ENCODE assay signal across 8 mouse cellular contexts in the genomic region with DNA sequence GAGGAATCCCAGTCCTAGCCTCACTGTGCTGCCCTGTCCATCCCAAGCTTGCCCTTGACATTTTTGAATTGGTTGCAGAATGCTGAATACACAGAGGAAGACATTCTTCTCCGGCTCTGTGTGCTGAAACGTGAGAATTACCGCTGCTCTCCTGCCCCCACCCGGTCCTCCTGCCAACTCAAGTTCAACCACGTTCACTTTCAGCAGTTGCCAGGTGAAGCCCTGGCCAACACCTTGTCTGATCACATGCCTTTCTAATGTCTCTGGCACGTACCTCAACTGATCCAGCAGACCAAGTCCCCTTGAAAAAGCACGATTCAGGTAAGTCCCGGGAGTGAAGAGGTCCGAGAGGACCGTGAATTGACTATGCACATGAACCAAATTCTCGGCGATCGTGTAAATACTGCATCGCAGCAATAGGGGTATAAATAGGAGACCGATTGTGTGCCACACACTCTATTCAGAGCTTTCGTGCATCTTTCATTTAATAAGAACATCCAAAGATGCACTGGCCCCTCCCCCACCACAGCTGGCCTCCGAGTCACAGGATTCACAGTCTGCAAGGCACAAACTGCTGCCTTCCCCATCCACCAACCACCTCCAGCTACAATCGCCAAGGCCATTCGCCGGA. TPM values are rescaled to one million over a fixed set of nuclear protein-coding genes. Genes with fewer than 3 reads are reported as not detected.
A peak's percentile ranks its signal among the peaks of the same experiment; 100 is the strongest.
DNase-seq lines count a peak whose midpoint lies in the region; ATAC-seq and TF ChIP-seq lines count a peak whose summit lies in the region.

No protein-coding gene starts in this region.

- peaks cover 32% of the 10 kb centered on the region for H3K4me1 ChIP-seq in forebrain, embryonic 16.5 days (replicated peaks; ENCODE audit: control insufficient read depth, insufficient read depth, low read length)
- H3K4me1 ChIP-seq in limb, embryonic 14.5 days (ENCODE audit: control insufficient read depth, insufficient read depth, low read length), result peaks cover 20% of the 10 kb centered on the region

- H3K36me3 ChIP-seq in forebrain, embryonic 16.5 days (ENCODE audit: control insufficient read depth, insufficient read depth), result no peaks in the 10 kb centered on the region
- no peaks in the 10 kb centered on the region for H3K36me3 ChIP-seq in limb, embryonic 14.5 days (ENCODE audit: control insufficient read depth, insufficient read depth, low read length)

- peak overlapping the region; percentile 95 for H3K4me3 ChIP-seq in forebrain, embryonic 16.5 days (replicated peaks; ENCODE audit: low read length)
- H3K4me3 ChIP-seq in limb, embryonic 14.5 days (replicated peaks; ENCODE audit: low read length), result no peak overlapping the region

- 43% methylated on average over 20 of the region's 20 CpGs for WGBS in forebrain, embryonic 16.5 days
- WGBS in limb, embryonic 14.5 days, result 86% methylated on average over 20 of the region's 20 CpGs

- H3K4me2 ChIP-seq in forebrain, embryonic 16.5 days (ENCODE audit: low read length), result peak overlapping the region; percentile 93
- H3K4me2 ChIP-seq in limb, embryonic 14.5 days (replicated peaks; ENCODE audit: low read depth, low read length, severe bottlenecking), result no peak overlapping the region

- ATAC-seq in forebrain, embryonic 16.5 days, result no peak
- ATAC-seq in limb, embryonic 14.5 days (ENCODE audit: low FRiP score, low read depth), result no peak
- no peak for ATAC-seq in erythroblast, adult 5-6 weeks (replicated peaks; ENCODE audit: low FRiP score, poor library complexity, severe bottlenecking)

- no peak for TF ChIP-seq POLR2A in limb, embryonic 14.5 days (IDR thresholded peaks at IDR 0.05; ENCODE audit: borderline replicate concordance, extremely low read depth, insufficient read depth, insufficient read length)

- H3K9me3 ChIP-seq in forebrain, embryonic 16.5 days (ENCODE audit: control insufficient read depth, low read length), result no peaks in the 10 kb centered on the region
- H3K9me3 ChIP-seq in limb, embryonic 14.5 days (ENCODE audit: control insufficient read depth, low read length), result no peaks in the 10 kb centered on the region; the same call in 1 of the 2 replicates

- peak overlapping the region; percentile 36; the same call in 1 of the 2 replicates for H3K9ac ChIP-seq in forebrain, embryonic 16.5 days (replicated peaks; ENCODE audit: low read depth, low read length)
- H3K9ac ChIP-seq in limb, embryonic 14.5 days (ENCODE audit: low read depth, low read length, severe bottlenecking), result no peak overlapping the region

- peak overlapping the region; percentile 56 for H3K27ac ChIP-seq in forebrain, embryonic 16.5 days (ENCODE audit: low read length)
- H3K27ac ChIP-seq in limb, embryonic 14.5 days (replicated peaks; ENCODE audit: low read depth, low read length), result 0 out of 2 replicates have a peak overlapping the region, but pooled peaks have one; percentile 9

- DNase-seq in layer of hippocampus, adult 11-12 months (ENCODE audit: low spot score), result peak; percentile 53
- no peak for DNase-seq in layer of hippocampus, postnatal 25 days (ENCODE audit: extremely low spot score in 1 of 2, low spot score in 1 of 2)
- DNase-seq in brain, adult 2 months (ENCODE audit: low read depth, low spot score), result peak; percentile 78
- DNase-seq in limb, embryonic 14.5 days (ENCODE audit: low spot score), result no peak
- DNase-seq in right cerebral cortex, postnatal 25 days, result peak; percentile 48
- DNase-seq in gastrocnemius, postnatal 4 days (ENCODE audit: low spot score in 2 of 2), result no peak

- H3K27me3 ChIP-seq in forebrain, embryonic 16.5 days (replicated peaks; ENCODE audit: control insufficient read depth, insufficient read depth, low read length), result no peaks in the 10 kb centered on the region
- H3K27me3 ChIP-seq in limb, embryonic 14.5 days (ENCODE audit: control insufficient read depth, insufficient read depth, low read length), result no peaks in the 10 kb centered on the region

RNA-seq across cellular contexts. Expression of gene Cyfip2, which starts 3.4 kb away (rescaled TPM):
- 100 to 1,000 TPM; 483 to 493 TPM for total RNA-seq in layer of hippocampus, postnatal 25 days (2021)
- 88.4 and 91.4 TPM in 2 replicates for polyA plus RNA-seq in forebrain, embryonic 16.5 days (2015; fragmentation: Nextera tagmentation; extraction: Ambion mirVana)
- polyA plus RNA-seq in limb, embryonic 14.5 days (2012; rRNA removed), result 6.5 and 7.1 TPM in 2 replicates
- polyA plus RNA-seq in limb, embryonic 14.5 days (2014; fragmentation: Nextera tagmentation; extraction: Ambion mirVana), result 7.8 and 9.2 TPM in 2 replicates
- 1 to 10 TPM; 2.1 to 2.3 TPM for total RNA-seq in gastrocnemius, postnatal 4 days (2021)
- total RNA-seq in erythroblast, adult 5-6 weeks (2015; ENCODE audit: low replicate concordance), result 49.7 and 60.3 TPM in 2 replicates
- total RNA-seq in erythroblast, adult 5-6 weeks (2017; ENCODE audit: low replicate concordance), result 19.9 and 22.9 TPM in 2 replicates

Comparison
In these comparisons a context has a peak if more than half of its experiments do, and no peak if none do; other contexts are left out.
1. DNase-seq: peak in layer of hippocampus, adult 11-12 months (single experiment), brain, adult 2 months (single experiment) and right cerebral cortex, postnatal 25 days (single experiment); none in layer of hippocampus, postnatal 25 days (0 of 2), limb, embryonic 14.5 days (single experiment) and gastrocnemius, postnatal 4 days (0 of 2).
2. RNA of gene Cyfip2, which starts 3.4 kb away (total RNA-seq): 483 to 493 TPM in layer of hippocampus, postnatal 25 days; 19.9 to 60.3 TPM in erythroblast, adult 5-6 weeks and 2.1 to 2.3 TPM in gastrocnemius, postnatal 4 days; every median in the first group is over 4 times any median in the second.